Mouse (Mus musculus): Measurements from ENCODE around the gene Smarce1. TPM values are rescaled to one million over a fixed set of nuclear protein-coding genes. Genes with fewer than 3 reads are reported as not detected.

The Smarce1 gene
- polyA plus RNA-seq (2015; fragmentation: Illumina TruSeq; extraction: RNeasy Lipid Tissue Mini Kit (QIAGEN cat#74804); ENCODE audit: insufficient read depth, low read depth, low replicate concordance): 17.8 TPM

DNA sequence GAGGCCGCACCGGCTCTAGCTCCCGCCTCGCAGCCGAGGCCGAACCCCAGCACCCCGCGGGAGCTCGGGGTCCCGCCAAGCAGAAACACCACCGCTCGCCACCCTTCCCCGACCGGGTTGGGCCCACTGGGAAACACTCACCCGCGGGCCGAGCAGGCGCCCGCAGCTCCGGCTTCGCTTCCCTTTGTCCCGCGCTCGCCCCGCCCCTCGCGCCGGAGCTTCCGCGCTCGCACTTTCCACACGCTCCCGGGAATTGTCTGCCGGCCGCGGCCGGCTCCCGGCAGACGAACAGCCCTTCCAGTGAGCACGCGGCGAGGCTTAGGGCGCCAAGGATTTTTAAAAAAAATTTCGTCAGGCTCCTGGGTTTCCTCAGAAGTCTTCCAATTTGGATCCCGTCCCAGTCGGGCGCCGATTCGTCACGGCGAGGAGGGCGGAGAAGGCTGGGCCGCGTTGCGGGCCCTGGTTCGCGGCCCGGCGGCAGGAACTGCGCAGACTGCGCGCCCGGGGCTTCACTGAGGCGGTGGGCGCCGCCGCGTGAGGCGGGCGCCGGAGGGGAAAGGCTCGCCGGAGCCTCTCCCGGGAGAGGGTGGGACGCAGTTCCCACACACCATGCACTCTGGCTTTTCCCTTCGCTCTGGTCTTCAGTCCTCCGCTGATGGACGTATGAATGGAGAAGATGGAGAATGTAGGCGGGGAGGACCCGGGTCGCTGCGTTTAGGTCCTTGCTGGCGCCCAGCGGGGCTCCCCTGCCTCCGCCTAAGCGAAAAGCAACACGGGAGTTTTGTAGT lies at the start of gene Smarce1:
Gene Smarce1, minus strand, starts transcription at position 757 of the 788 bp plus-strand sequence.

DNA sequence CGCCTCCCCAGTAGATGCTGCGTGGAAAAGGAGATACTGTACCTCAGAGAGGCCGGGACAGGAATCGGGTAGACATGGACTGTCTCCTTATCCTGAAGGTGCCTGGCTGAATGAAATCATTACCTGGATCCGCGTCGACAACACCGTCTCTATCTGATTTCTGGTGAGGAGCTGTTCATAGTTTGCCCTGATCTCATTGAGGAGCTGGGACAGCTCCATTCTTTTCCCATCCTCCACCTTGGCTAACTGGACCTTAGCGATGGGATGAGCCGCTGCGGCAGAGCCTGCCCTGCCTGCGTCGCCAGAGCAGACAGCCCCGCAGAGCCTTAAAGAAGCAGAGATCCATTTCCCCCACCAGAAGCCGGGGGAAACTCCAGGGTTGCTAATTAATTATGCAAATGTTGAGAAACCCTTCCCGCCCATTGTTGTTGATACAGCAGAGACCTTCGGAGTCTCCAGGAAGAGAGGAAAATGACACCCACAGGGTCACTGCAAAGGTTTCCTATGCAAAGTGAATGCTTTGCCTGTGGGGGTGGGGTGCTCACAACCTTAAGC lies 13.1 kb upstream of the Smarce1 start, which contains the start of gene Krt222:
Gene Krt222, minus strand, starts transcription at position 266 of the 555 bp plus-strand sequence.

Other genes with a start within 250 kb of the Smarce1 start
- not detected for gene Gjd3, start 248.0 kb downstream of the Smarce1 start, polyA plus RNA-seq (2015; fragmentation: Illumina TruSeq; extraction: RNeasy Lipid Tissue Mini Kit (QIAGEN cat#74804); ENCODE audit: insufficient read depth, low read depth, low replicate concordance)
- 1.4 TPM for gene Top2a, start 206.8 kb downstream of the Smarce1 start, polyA plus RNA-seq (2015; fragmentation: Illumina TruSeq; extraction: RNeasy Lipid Tissue Mini Kit (QIAGEN cat#74804); ENCODE audit: insufficient read depth, low read depth, low replicate concordance)
- 81.0 TPM for gene Igfbp4, start 189.8 kb downstream of the Smarce1 start, polyA plus RNA-seq (2015; fragmentation: Illumina TruSeq; extraction: RNeasy Lipid Tissue Mini Kit (QIAGEN cat#74804); ENCODE audit: insufficient read depth, low read depth, low replicate concordance)
- gene Tns4, start 141.7 kb downstream of the Smarce1 start, polyA plus RNA-seq (2015; fragmentation: Illumina TruSeq; extraction: RNeasy Lipid Tissue Mini Kit (QIAGEN cat#74804); ENCODE audit: insufficient read depth, low read depth, low replicate concordance): 0.55 TPM
- gene Ccr7, start 75.9 kb downstream of the Smarce1 start, polyA plus RNA-seq (2015; fragmentation: Illumina TruSeq; extraction: RNeasy Lipid Tissue Mini Kit (QIAGEN cat#74804); ENCODE audit: insufficient read depth, low read depth, low replicate concordance): 0.55 TPM
- gene Krt222, start 13.1 kb upstream of the Smarce1 start, polyA plus RNA-seq (2015; fragmentation: Illumina TruSeq; extraction: RNeasy Lipid Tissue Mini Kit (QIAGEN cat#74804); ENCODE audit: insufficient read depth, low read depth, low replicate concordance): 0.42 TPM
- gene Krt24, start 54.2 kb upstream of the Smarce1 start, polyA plus RNA-seq (2015; fragmentation: Illumina TruSeq; extraction: RNeasy Lipid Tissue Mini Kit (QIAGEN cat#74804); ENCODE audit: insufficient read depth, low read depth, low replicate concordance): not detected
- not detected for gene Krt25, start 91.9 kb upstream of the Smarce1 start, polyA plus RNA-seq (2015; fragmentation: Illumina TruSeq; extraction: RNeasy Lipid Tissue Mini Kit (QIAGEN cat#74804); ENCODE audit: insufficient read depth, low read depth, low replicate concordance)
- not detected for gene Krt26, start 106.9 kb upstream of the Smarce1 start, polyA plus RNA-seq (2015; fragmentation: Illumina TruSeq; extraction: RNeasy Lipid Tissue Mini Kit (QIAGEN cat#74804); ENCODE audit: insufficient read depth, low read depth, low replicate concordance)
- not detected for gene Krt27, start 120.1 kb upstream of the Smarce1 start, polyA plus RNA-seq (2015; fragmentation: Illumina TruSeq; extraction: RNeasy Lipid Tissue Mini Kit (QIAGEN cat#74804); ENCODE audit: insufficient read depth, low read depth, low replicate concordance)
- gene Krt28, start 143.9 kb upstream of the Smarce1 start, polyA plus RNA-seq (2015; fragmentation: Illumina TruSeq; extraction: RNeasy Lipid Tissue Mini Kit (QIAGEN cat#74804); ENCODE audit: insufficient read depth, low read depth, low replicate concordance): not detected
- 3.7 TPM for gene Krt10, start 158.3 kb upstream of the Smarce1 start, polyA plus RNA-seq (2015; fragmentation: Illumina TruSeq; extraction: RNeasy Lipid Tissue Mini Kit (QIAGEN cat#74804); ENCODE audit: insufficient read depth, low read depth, low replicate concordance)
- not detected for gene Krt12, start 191.2 kb upstream of the Smarce1 start, polyA plus RNA-seq (2015; fragmentation: Illumina TruSeq; extraction: RNeasy Lipid Tissue Mini Kit (QIAGEN cat#74804); ENCODE audit: insufficient read depth, low read depth, low replicate concordance)
- gene Krt20, start 207.1 kb upstream of the Smarce1 start, polyA plus RNA-seq (2015; fragmentation: Illumina TruSeq; extraction: RNeasy Lipid Tissue Mini Kit (QIAGEN cat#74804); ENCODE audit: insufficient read depth, low read depth, low replicate concordance): not detected